Mouse (Mus musculus) heart, postnatal 0 days (tissue): Measurements from ENCODE around the gene Vgll4. TPM values are rescaled to one million over a fixed set of nuclear protein-coding genes. Genes with fewer than 3 reads are reported as not detected.

Experiments used
- ATAC-seq: fragments of 200-750 bp; cut with Nextera tagmentation; 2 replicates; pipeline ENCODE4 v1.8.0; 2017; ENCODE audit warnings: low read depth, moderate number of reproducible peaks, moderate library complexity; ENCODE audit not compliant: insufficient read depth
- DNase-seq: peaks from one replicate; pipeline ENCODE4 v3.0.0-alpha.2; 2016; ENCODE audit warnings: low spot score
- H3K27ac ChIP-seq: fragments of 300-500 bp; sonication (generic); 2 replicates; pipeline ENCODE4 v1.5.1; 2014; ENCODE audit warnings: low read depth, mild to moderate bottlenecking
- H3K27me3 ChIP-seq: fragments of 300-500 bp; sonication (generic); 2 replicates; pipeline ENCODE4 v1.6.1; 2014; ENCODE audit warnings: low read length, mixed read lengths; ENCODE audit not compliant: control insufficient read depth, insufficient read depth
- H3K36me3 ChIP-seq: fragments of 300-500 bp; sonication (generic); replicated peaks from 2 replicates; pipeline ENCODE4 v1.6.1; 2014; ENCODE audit warnings: low read length, mixed read lengths; ENCODE audit not compliant: control insufficient read depth, insufficient read depth
- H3K4me1 ChIP-seq: fragments of 300-500 bp; sonication (generic); 2 replicates; pipeline ENCODE4 v1.6.1; 2014; ENCODE audit warnings: antibody characterized with exemption; ENCODE audit not compliant: control insufficient read depth, insufficient read depth
- H3K4me2 ChIP-seq: fragments of 300-500 bp; sonication (generic); 2 replicates; pipeline ENCODE4 v1.6.1; 2014; ENCODE audit warnings: low read depth, mild to moderate bottlenecking, low read length, moderate library complexity
- H3K4me3 ChIP-seq: fragments of 300-500 bp; sonication (generic); 2 replicates; pipeline ENCODE4 v1.5.1; 2014; ENCODE audit warnings: low read depth, low read length
- H3K9ac ChIP-seq: fragments of 300-500 bp; sonication (generic); replicated peaks from 2 replicates; pipeline ENCODE4 v1.6.1; 2014; ENCODE audit warnings: low read depth, low read length, mixed read lengths
- H3K9me3 ChIP-seq: fragments of 300-500 bp; sonication (generic); replicated peaks from 2 replicates; pipeline ENCODE4 v1.6.1; 2016; ENCODE audit warnings: low read length; ENCODE audit not compliant: control insufficient read depth
- CTCF ChIP-seq: IDR thresholded peaks from 2 replicates; pipeline ENCODE4 v1.5.1; 2016; ENCODE audit warnings: antibody characterized with exemption, control low read depth, low read depth
- EP300 ChIP-seq: IDR thresholded peaks from 2 replicates; pipeline ENCODE4 v1.6.1; 2016; ENCODE audit warnings: antibody characterized with exemption, low read depth
- WGBS: fragments of 180-500 bp; shearing (Covaris S2); extraction: QIAGEN DNeasy Blood & Tissue Kit; methylation state at CpG from one replicate; pipeline ENCODE4 v1.1.7; 2014; 5-methylcytosine and 5-hydroxymethylcytosine counted together
- polyA plus RNA-seq: library from polyadenylated mRNA; unstranded; fragments of >200 nt; fragmentation: Nextera tagmentation; extraction: Ambion mirVana; gene quantifications from 2 replicates; pipeline ENCODE4 v1.2.1, GENCODE M21; 2015
- total RNA-seq: library from RNA; depleted of rRNA; stranded (reverse); fragments of >200 nt; gene quantifications from 2 replicates; pipeline ENCODE4 v1.2.3, GENCODE M21; 2014; ENCODE audit warnings: low replicate concordance

Vgll4 gene
- total and polyA plus RNA-seq, 2 experiments from 2014 or later: 38.8 to 52.2 TPM

GRCm38 (mm10) chr6:114953601-114954000 lies 16.2 kb downstream of the Vgll4 start:
- H3K9ac ChIP-seq: no peak overlapping the region
- H3K27ac ChIP-seq: no peak overlapping the region
- no peaks in the 10 kb centered on the region for H3K36me3 ChIP-seq
- 89% methylated on average over 5 of the region's 5 CpGs for WGBS
- no peak for TF ChIP-seq EP300
- no peak for TF ChIP-seq CTCF
- H3K9me3 ChIP-seq: no peaks in the 10 kb centered on the region
- ATAC-seq (no peak), DNase-seq (no peak)
- no peak overlapping the region for H3K4me2 ChIP-seq
- no peak overlapping the region for H3K4me3 ChIP-seq
- H3K27me3 ChIP-seq: no peaks in the 10 kb centered on the region
- H3K4me1 ChIP-seq: no peaks in the 10 kb centered on the region

- Histone ChIP-seq H3K4me2 (no peak overlapping the region), H3K9ac (no peak overlapping the region), H3K36me3 (no peaks in the 10 kb centered on the region), H3K27me3 (no peaks in the 10 kb centered on the region), H3K27ac (no peak overlapping the region), H3K4me3 (no peak overlapping the region), H3K4me1 (no peaks in the 10 kb centered on the region), H3K9me3 (no peaks in the 10 kb centered on the region)
- no peak for ATAC-seq
- TF ChIP-seq EP300 (no peak), CTCF (no peak)
- DNase-seq: no peak
- WGBS: 74% methylated on average over 5 of the region's 5 CpGs
Measured at GRCm38 (mm10) chr6:114952356-114952755, 17.4 kb downstream of the Vgll4 start.

GRCm38 (mm10) chr6:114944456-114945438 lies 25.0 kb downstream of the Vgll4 start:
- 78% methylated on average over 14 of the region's 14 CpGs for WGBS
- Histone ChIP-seq H3K9ac (no peak overlapping the region), H3K4me1 (no peaks in the 10 kb centered on the region), H3K36me3 (no peaks in the 10 kb centered on the region), H3K4me3 (no peak overlapping the region), H3K27me3 (no peaks in the 10 kb centered on the region), H3K27ac (no peak overlapping the region), H3K4me2 (no peak overlapping the region), H3K9me3 (no peaks in the 10 kb centered on the region)
- TF ChIP-seq CTCF: no peak
- no peak for TF ChIP-seq EP300
- ATAC-seq (no peak), DNase-seq (no peak)

- TF ChIP-seq CTCF (no peak), EP300 (no peak)
- no peaks in the 10 kb centered on the region for H3K4me1 ChIP-seq
- H3K4me2 ChIP-seq: no peak overlapping the region
- H3K27me3 ChIP-seq: no peaks in the 10 kb centered on the region
- 58% methylated on average over 8 of the region's 8 CpGs for WGBS
- H3K9ac ChIP-seq: no peak overlapping the region
- no peaks in the 10 kb centered on the region for H3K9me3 ChIP-seq
- no peak overlapping the region for H3K4me3 ChIP-seq
- ATAC-seq: no peak
- no peaks in the 10 kb centered on the region for H3K36me3 ChIP-seq
- no peak overlapping the region for H3K27ac ChIP-seq
- no peak for DNase-seq
Measured at GRCm38 (mm10) chr6:114941201-114941849, 28.5 kb downstream of the Vgll4 start.

- Histone ChIP-seq H3K4me3 (no peak overlapping the region), H3K4me2 (no peak overlapping the region), H3K4me1 (no peaks in the 10 kb centered on the region), H3K9ac (no peak overlapping the region), H3K27me3 (no peaks in the 10 kb centered on the region), H3K27ac (no peak overlapping the region), H3K9me3 (no peaks in the 10 kb centered on the region), H3K36me3 (no peaks in the 10 kb centered on the region)
- WGBS: 76% methylated on average over 2 of the region's 2 CpGs
- ATAC-seq: no peak
- no peak for DNase-seq
- TF ChIP-seq EP300 (no peak), CTCF (no peak)
Measured at GRCm38 (mm10) chr6:114939666-114940065, 30.1 kb downstream of the Vgll4 start.
